Mouse (Mus musculus): ENCODE results near the gene Dnajc4. TPM values are rescaled to one million over a fixed set of nuclear protein-coding genes. Genes with fewer than 3 reads are reported as not detected.
A peak's percentile ranks its signal among the peaks of the same experiment; 100 is the strongest.
"Not testable (repeated sequence)": the region's sequence is repeated elsewhere in the genome, so short reads cannot be mapped to it uniquely, and the experiment has no call there.

Dnajc4 gene
- polyA plus RNA-seq, 2 experiments from 2014 or later: 59.8 to 74.9 TPM

GRCm38 (mm10) chr19:6995255-6995991, 3.1 kb upstream of the Dnajc4 start:
- ATAC-seq: no peak

- ATAC-seq: no peak
Measured at GRCm38 (mm10) chr19:6994489-6994888, 2.1 kb upstream of the Dnajc4 start.

- no peak for ATAC-seq
Measured at GRCm38 (mm10) chr19:6994002-6994401, 1.6 kb upstream of the Dnajc4 start.

- ATAC-seq: no peak
Measured at GRCm38 (mm10) chr19:6993011-6993770, 819 bp upstream of the Dnajc4 start.

GRCm38 (mm10) chr19:6991166-6991565, 1.2 kb downstream of the Dnajc4 start:
- ATAC-seq: not testable (repeated sequence)

GRCm38 (mm10) chr19:6990712-6991111, 1.7 kb downstream of the Dnajc4 start:
- no peak for ATAC-seq

- ATAC-seq: no peak
Measured at GRCm38 (mm10) chr19:6989251-6989650, 3.1 kb downstream of the Dnajc4 start.

GRCm38 (mm10) chr19:6987904-6988285, 4.5 kb downstream of the Dnajc4 start:
- no peak for ATAC-seq

GRCm38 (mm10) chr19:6987061-6987903, 5.1 kb downstream of the Dnajc4 start, which contains the start of gene Vegfb:
TSS of gene Vegfb (minus strand) at chr19:6987651.
- ATAC-seq: peak; percentile 74

GRCm38 (mm10) chr19:6985951-6986708, 6.2 kb downstream of the Dnajc4 start:
- no peak for ATAC-seq

- ATAC-seq: no peak
Measured at GRCm38 (mm10) chr19:6985300-6985699, 7.1 kb downstream of the Dnajc4 start.

GRCm38 (mm10) chr19:6983621-6984020, 8.8 kb downstream of the Dnajc4 start:
- no peak for ATAC-seq

- no peak for ATAC-seq
Measured at GRCm38 (mm10) chr19:6981465-6981864, 10.9 kb downstream of the Dnajc4 start.

- peak; percentile 66 for ATAC-seq
Measured at GRCm38 (mm10) chr19:6980381-6981093, 11.8 kb downstream of the Dnajc4 start, which contains the start of gene Fkbp2. TSS of gene Fkbp2 (minus strand) at chr19:6980501.

- peak; percentile 80 for ATAC-seq
Measured at GRCm38 (mm10) chr19:6979486-6980380, 12.6 kb downstream of the Dnajc4 start.

- no peak for ATAC-seq
Measured at GRCm38 (mm10) chr19:6979001-6979479, 13.3 kb downstream of the Dnajc4 start.

GRCm38 (mm10) chr19:6978639-6978974, 13.8 kb downstream of the Dnajc4 start:
- ATAC-seq: no peak

GRCm38 (mm10) chr19:6977759-6978638, 14.4 kb downstream of the Dnajc4 start:
- no peak for ATAC-seq
